Mouse (Mus musculus) kidney, adult 18-20 months (tissue): Measurements from ENCODE around the gene Gm49391.
"Not testable (repeated sequence)": the region's sequence is repeated elsewhere in the genome, so short reads cannot be mapped to it uniquely, and the experiment has no call there.

ENCODE experiments used
- DNase-seq: peaks from one replicate; pipeline ENCODE4 v3.0.0; 2021

Gene Gm49391

GRCm38 (mm10) chr13:60936500-60936901 is at the start of gene Gm49391, which contains the start of gene Ctla2a:
Gene Gm49391 (minus strand): TSS chr13:60936571.
Gene Ctla2a (minus strand): TSS chr13:60936625.
- peak; percentile 27 for DNase-seq

- DNase-seq: not testable (repeated sequence)
Measured at GRCm38 (mm10) chr13:60972319-60972718, 35.9 kb upstream of the Gm49391 start.

- peak; percentile 10 for DNase-seq
Measured at GRCm38 (mm10) chr13:60963985-60964384, 27.6 kb upstream of the Gm49391 start.

- DNase-seq: no peak
Measured at GRCm38 (mm10) chr13:60961706-60962105, 25.3 kb upstream of the Gm49391 start.

- not testable (repeated sequence) for DNase-seq
Measured at GRCm38 (mm10) chr13:60941884-60942283, 5.5 kb upstream of the Gm49391 start, which contains the start of gene Tpbpa. Gene Tpbpa (minus strand): TSS chr13:60941984.

- not testable (repeated sequence) for DNase-seq
Measured at GRCm38 (mm10) chr13:60935490-60935889, 881 bp downstream of the Gm49391 start, which contains the start of gene Gm49393. Gene Gm49393 (minus strand): TSS chr13:60935590.

- not testable (repeated sequence) for DNase-seq
Measured at GRCm38 (mm10) chr13:60904780-60905179, 31.6 kb downstream of the Gm49391 start, which contains the start of gene Tpbpb. Gene Tpbpb (minus strand): TSS chr13:60904880.

GRCm38 (mm10) chr13:60897328-60897727 is 39.0 kb downstream of the Gm49391 start, which contains the start of gene Ctla2b:
Gene Ctla2b (minus strand): TSS chr13:60897447.
- peak; percentile 41 for DNase-seq

- not testable (repeated sequence) for DNase-seq
Measured at GRCm38 (mm10) chr13:60896794-60897193, 39.6 kb downstream of the Gm49391 start, which contains the start of gene Gm49392. Gene Gm49392 (minus strand): TSS chr13:60896894.

- DNase-seq: no peak
Measured at GRCm38 (mm10) chr13:60895406-60896160, 40.8 kb downstream of the Gm49391 start.

GRCm38 (mm10) chr13:60892301-60892700 is 44.1 kb downstream of the Gm49391 start:
- DNase-seq: no peak

GRCm38 (mm10) chr13:60864281-60864680 is 72.1 kb downstream of the Gm49391 start, which contains the start of gene 4930486L24Rik:
Gene 4930486L24Rik (minus strand): TSS chr13:60864475.
- DNase-seq: no peak

GRCm38 (mm10) chr13:60848241-60849120 is 87.9 kb downstream of the Gm49391 start:
- DNase-seq: no peak
